Mouse (Mus musculus): Measurements from ENCODE around the gene Myo18a.

- TF ChIP-seq CEBPB (IDR thresholded peaks at IDR 0.05; ENCODE audit: low read depth) (no peak), CTCF (IDR thresholded peaks at IDR 0.05; ENCODE audit: control insufficient read depth, insufficient read depth, insufficient read length) (no peak), MAX (IDR thresholded peaks at IDR 0.05) (no peak), USF1 (IDR thresholded peaks at IDR 0.05; ENCODE audit: low read depth) (no peak)
Measured at GRCm38 (mm10) chr11:77826311-77826710, 63.3 kb downstream of the Myo18a start.
